Mouse (Mus musculus) liver, adult 2 months (tissue): ENCODE data around the gene Slc38a8.

Experiments
- CTCF ChIP-seq: fragments of 200-500 bp; IDR thresholded peaks from 2 replicates; pipeline ENCODE4 v1.5.1; 2011; ENCODE audit warnings: low read depth, low read length, control low read depth
- POLR2A ChIP-seq: fragments of 200-500 bp; IDR thresholded peaks from 2 replicates; pipeline ENCODE4 v1.6.1; 2011; ENCODE audit warnings: low read length, control low read depth; ENCODE audit not compliant: insufficient read depth; ENCODE audit errors: extremely low read depth

DNA sequence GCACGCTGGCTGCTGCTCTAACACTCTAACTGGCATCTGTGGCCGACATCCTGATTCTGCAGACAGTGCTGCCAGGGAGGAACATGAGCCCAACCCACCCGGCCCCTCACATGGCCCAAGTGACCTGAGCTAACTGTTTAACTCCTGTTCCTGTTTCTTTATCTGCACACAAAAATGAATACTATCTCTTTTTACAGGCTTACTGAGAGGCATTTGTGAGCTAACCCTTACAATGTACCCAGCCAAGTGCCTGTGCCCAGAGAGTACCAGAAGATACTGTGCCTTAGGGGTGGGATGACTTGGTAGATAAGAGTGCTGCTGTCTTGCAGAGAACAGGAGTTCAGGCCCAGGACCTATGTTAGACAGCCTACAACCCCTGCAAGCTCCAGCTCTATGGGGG is 13.4 kb upstream of the Slc38a8 start:
- TF ChIP-seq POLR2A (no peak), CTCF (no peak)
